Mouse (Mus musculus) brain, embryonic 14.5 days (tissue): ENCODE measurements at regions not wholly inside any gene's neighbourhood (a gene's known extent, or its start where the extent isn't known, plus 50 kb on each side); places are given as distances from the start of the nearest gene placed in this dataset.

Source experiments
- CTCF ChIP-seq: fragments of 200-500 bp; IDR thresholded peaks from 2 replicates; pipeline ENCODE4 v1.5.1; 2012; ENCODE audit warnings: inconsistent platforms, mild to moderate bottlenecking, moderate library complexity, borderline replicate concordance; ENCODE audit not compliant: insufficient read depth, insufficient read length; ENCODE audit errors: extremely low read depth
- POLR2A ChIP-seq: fragments of 200-500 bp; IDR thresholded peaks from 2 replicates; pipeline ENCODE4 v1.6.1; 2012; ENCODE audit warnings: mild to moderate bottlenecking, inconsistent platforms, borderline replicate concordance; ENCODE audit not compliant: poor library complexity, insufficient read depth, insufficient read length, severe bottlenecking; ENCODE audit errors: extremely low read depth

GRCm38 (mm10) chr5:45192287-45192686, 257.7 kb downstream of the Qdpr start:
- TF ChIP-seq POLR2A (no peak), CTCF (no peak)
